Mouse (Mus musculus) frontal cortex, postnatal 14 days (tissue): Measurements from ENCODE around the gene Ccdc17.

Experiments used
- DNase-seq, 2 experiments: peaks; one replicate each; pipeline ENCODE4 v3.0.0; 2022; ENCODE audit warnings: low spot score in 2 of 2

The Ccdc17 gene

DNA sequence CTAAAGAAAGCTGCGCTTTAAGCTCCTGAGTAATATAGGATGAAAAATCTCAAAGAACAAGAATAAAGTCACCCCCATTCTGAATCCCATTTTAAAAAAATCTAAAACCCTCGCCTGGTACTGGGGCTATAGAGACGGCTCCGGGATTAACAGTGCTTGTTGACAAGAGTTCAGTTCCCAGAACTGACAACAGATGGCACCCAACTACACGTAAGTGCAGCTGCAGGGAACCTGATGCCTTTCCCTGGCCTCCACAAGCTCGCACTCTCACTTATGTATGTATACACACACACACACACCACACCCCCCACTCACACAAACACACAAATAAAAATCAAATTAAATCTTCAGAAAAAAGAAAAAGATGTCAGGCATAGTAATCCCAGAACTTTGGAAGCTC, 47.9 kb downstream of the Ccdc17 start:
- DNase-seq, result no peak

DNA sequence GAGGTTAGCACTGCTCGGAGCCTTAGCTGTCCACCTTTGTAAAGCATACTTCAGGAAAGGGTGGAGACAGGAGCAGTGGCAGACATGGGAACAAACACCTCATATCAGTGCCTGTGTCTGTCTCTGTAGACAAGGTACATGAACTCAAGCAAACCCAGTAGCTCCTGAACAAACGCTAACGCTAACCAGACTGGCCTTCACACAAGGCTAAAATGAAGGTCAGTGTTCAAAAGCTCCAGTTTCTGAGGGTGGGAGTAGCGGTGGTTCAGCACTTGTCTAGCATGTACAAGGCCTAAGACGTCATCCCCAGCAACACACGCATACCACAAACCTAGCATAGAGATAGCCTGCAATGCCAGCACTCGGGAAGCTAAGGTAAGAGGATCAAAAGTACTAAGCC, 49.2 kb downstream of the Ccdc17 start:
- no peak for DNase-seq

DNA sequence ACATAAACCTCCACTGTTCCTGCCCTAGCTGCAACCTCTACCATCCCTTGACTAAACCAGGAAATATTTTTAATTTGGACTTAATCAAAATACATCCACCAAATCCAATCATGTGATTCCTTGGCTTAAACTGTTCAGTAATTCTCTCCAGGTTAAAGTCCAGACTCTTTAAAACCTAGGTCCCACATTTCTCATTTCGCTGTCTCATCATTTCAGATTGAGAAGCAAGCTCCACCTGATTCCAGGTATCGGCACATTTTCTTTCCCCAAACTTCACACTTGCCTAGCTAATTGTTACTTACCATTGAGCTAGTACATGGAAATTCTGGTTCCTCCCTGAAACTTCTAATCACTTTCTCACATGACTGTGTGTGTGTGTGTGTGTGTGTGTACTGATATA, 53.0 kb downstream of the Ccdc17 start:
- DNase-seq, result no peak
